ENCODE assay signal across 7 mouse cellular contexts in the genomic region with DNA sequence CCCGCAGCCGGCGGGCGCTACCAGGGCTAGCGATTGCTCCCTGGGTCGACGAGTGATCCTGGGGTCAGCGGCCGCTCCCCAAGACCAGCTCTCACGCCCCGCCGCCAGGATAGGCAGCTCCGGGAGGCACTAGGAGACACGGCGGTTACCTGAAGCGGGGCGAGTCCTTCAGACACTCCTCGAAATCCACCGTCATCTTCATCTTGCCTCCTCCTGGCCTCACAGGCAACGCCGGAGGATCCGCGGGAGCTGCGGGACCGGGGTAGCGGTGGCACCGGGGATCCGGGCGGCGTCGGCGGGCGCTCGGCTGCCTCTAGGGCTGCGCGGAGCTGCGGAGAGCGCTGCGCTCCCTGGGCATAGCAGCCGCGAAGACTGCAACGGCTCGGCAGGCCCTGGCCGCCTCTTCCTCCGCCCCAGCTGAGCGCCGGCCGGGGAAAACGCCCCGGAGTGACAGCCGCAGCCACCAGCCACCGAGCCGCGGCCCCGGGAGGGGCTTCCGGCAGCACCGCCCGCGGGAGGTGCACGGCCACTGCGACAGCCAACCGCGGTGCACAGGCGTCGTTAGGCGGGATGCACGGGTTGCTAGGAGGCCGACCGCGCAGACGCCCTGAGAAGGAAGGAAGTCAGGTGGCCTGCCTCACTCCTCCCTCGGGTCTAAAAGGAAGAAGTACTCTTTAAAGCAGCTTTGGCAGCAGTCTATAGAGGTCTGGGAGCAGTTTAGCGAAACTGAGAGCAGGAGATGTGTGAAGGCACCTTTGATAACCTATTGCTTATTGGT. TPM values are rescaled to one million over a fixed set of nuclear protein-coding genes. Genes with fewer than 3 reads are reported as not detected.
DNase-seq lines count a peak whose midpoint lies in the region; ATAC-seq lines count a peak whose summit lies in the region.

Gene Acap2 (minus strand): TSS at position 456 of the 778 bp plus-strand sequence.

- peak; percentile 100 for DNase-seq in adrenal gland, adult 2 months
- DNase-seq in embryo, embryonic 11.5 days (ENCODE audit: low read depth, low spot score), result peak; percentile 89
- peak; percentile 96 to 97 for DNase-seq in gastrocnemius, postnatal 36 days
- DNase-seq in left cerebral cortex, postnatal 25 days (ENCODE audit: low spot score in 2 of 2), result peak; percentile 98 to 99
- DNase-seq in midbrain, embryonic 10.5 days (ENCODE audit: low spot score), result peak; percentile 97
- peak; percentile 95 for DNase-seq in right cerebral cortex, postnatal 4 days

- no peaks in the 10 kb centered on the region for H3K27me3 ChIP-seq in intestine, embryonic 15.5 days (replicated peaks)
- H3K27me3 ChIP-seq in midbrain, embryonic 10.5 days (ENCODE audit: low read depth, poor library complexity, severe bottlenecking), result no peaks in the 10 kb centered on the region

- peak within 1 kb of the TSS; percentile 78 for H3K4me2 ChIP-seq in intestine, embryonic 15.5 days (replicated peaks)

- intact Hi-C loops in gastrocnemius, postnatal 36 days (cut with DNase I), result loop anchor here (5.0 kb wide), 1 partner anchor 151 kb away; no protein-coding TSS in a partner anchor
- intact Hi-C loops in left cerebral cortex, postnatal 25 days (cut with DNase I), result loop anchor here (2.0 to 5.0 kb wide), 4 partner anchors 40 to 226 kb away; partner anchors contain the start of gene Ppp1r2

- ATAC-seq in intestine, embryonic 15.5 days, result peak; percentile 99

- WGBS in intestine, embryonic 15.5 days, result under 1% methylated on average over 72 of the region's 73 CpGs
- WGBS in midbrain, embryonic 10.5 days, result under 1% methylated on average over 73 of the region's 73 CpGs

- no peaks in the 10 kb centered on the region for H3K36me3 ChIP-seq in intestine, embryonic 15.5 days
- no peaks in the 10 kb centered on the region for H3K36me3 ChIP-seq in midbrain, embryonic 10.5 days

- peak within 1 kb of the TSS; percentile 97 for H3K27ac ChIP-seq in intestine, embryonic 15.5 days
- H3K27ac ChIP-seq in midbrain, embryonic 10.5 days (replicated peaks), result peak within 1 kb of the TSS; percentile 91

- peak within 1 kb of the TSS; percentile 92 for H3K9ac ChIP-seq in intestine, embryonic 15.5 days

- 0 out of 2 replicates have a peak, but pooled peaks cover 5% of the 10 kb centered on the region for H3K4me1 ChIP-seq in intestine, embryonic 15.5 days (replicated peaks)
- H3K4me1 ChIP-seq in midbrain, embryonic 10.5 days, result peaks cover 32% of the 10 kb centered on the region

- peak within 1 kb of the TSS; percentile 96 for H3K4me3 ChIP-seq in intestine, embryonic 15.5 days (replicated peaks)
- H3K4me3 ChIP-seq in midbrain, embryonic 10.5 days, result peak within 1 kb of the TSS; percentile 87

- no peaks in the 10 kb centered on the region for H3K9me3 ChIP-seq in intestine, embryonic 15.5 days
- H3K9me3 ChIP-seq in midbrain, embryonic 10.5 days (replicated peaks), result no peaks in the 10 kb centered on the region

RNA-seq across cellular contexts. Expression of gene Acap2, which starts in this region (rescaled TPM):
- total RNA-seq in adrenal gland, adult 2 months (2021), result 10 to 100 TPM; 31.9 to 40.2 TPM
- 8.3 and 9.6 TPM in 2 replicates for polyA plus RNA-seq in adrenal gland, adult 2 months (2012; rRNA removed)
- total RNA-seq in gastrocnemius, postnatal 36 days (2021), result 10 to 100 TPM in 1 of 2 experiments, 1 to 10 TPM in 1; 9.0 to 10.0 TPM
- 17.4 and 18.6 TPM in 2 replicates for polyA plus RNA-seq in intestine, embryonic 15.5 days (2015; fragmentation: Nextera tagmentation; extraction: Ambion mirVana)
- 100 to 1,000 TPM; 110 to 121 TPM for total RNA-seq in left cerebral cortex, postnatal 25 days (2021)
- polyA plus RNA-seq in midbrain, embryonic 10.5 days (2016; fragmentation: Nextera tagmentation; extraction: Ambion mirVana), result 16.9 and 19.2 TPM in 2 replicates

Comparison
In these comparisons a context has a peak if more than half of its experiments do, and no peak if none do; other contexts are left out.
1. Peak in every context shown above with its lines: DNase-seq, ATAC-seq, H3K4me3 ChIP-seq and H3K27ac ChIP-seq.